Mouse (Mus musculus): ENCODE measurements around the gene Mpz.

DNA sequence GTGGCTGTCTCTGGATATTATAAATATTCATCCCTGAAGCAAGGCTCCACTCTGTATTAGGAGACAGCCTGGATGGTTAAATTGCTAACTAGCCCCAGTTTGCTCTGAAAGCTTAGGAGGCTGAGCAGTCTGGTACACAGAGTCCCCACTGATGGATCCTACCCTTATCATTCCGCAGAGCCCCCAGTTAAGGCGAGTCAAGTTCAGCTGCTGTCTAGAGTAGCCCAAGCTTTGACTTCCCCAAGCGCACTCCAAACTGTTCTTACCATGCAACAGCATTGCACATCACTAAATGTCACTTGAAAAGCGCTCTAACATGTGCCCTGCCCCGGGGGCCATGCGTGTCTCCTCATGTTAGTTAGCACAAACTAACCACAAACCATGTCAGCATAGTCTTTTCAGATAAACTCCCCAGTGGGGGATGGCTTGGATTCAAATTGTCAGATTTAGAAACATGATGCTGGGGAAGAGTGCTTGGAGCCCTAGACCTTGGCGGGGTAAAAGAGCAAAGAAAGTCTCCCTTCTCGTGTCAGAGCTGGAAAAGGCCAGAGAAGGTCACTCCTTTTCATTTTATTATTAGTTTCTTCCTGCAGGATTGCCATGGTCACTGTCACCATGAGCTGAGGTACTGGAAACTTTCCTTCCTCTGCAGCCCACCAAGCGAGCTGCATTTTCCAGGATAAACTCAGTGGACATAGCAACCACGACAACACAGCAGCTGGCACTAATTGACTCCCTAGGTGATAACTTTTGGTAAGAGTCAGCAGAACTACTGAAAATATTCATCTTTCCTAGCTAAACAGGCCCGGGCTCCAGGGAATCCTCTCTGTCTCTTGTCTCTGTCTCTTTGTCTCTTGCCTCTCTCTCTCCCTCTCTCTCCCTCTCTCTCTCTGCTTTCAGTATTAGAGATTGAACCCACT is 43.7 kb downstream of the Mpz start:
- TF ChIP-seq CTCF (IDR thresholded peaks at IDR 0.05; ENCODE audit: extremely low read depth, insufficient read depth, insufficient read length, insufficient replicate concordance) (no peak), POLR2A (IDR thresholded peaks at IDR 0.05; ENCODE audit: low read depth, low read length) (no peak)
